Mouse (Mus musculus) kidney, adult 2 months (tissue): ENCODE results near the gene Chchd6.

Experiments used
- CTCF ChIP-seq: fragments of 200-500 bp; conservative IDR thresholded peaks from 2 replicates; pipeline ENCODE4 v1.5.1; 2011; ENCODE audit warnings: low read depth, mild to moderate bottlenecking, control low read depth, low read length, moderate library complexity, mixed read lengths; ENCODE audit not compliant: insufficient read depth, insufficient read length
- POLR2A ChIP-seq: fragments of 200-500 bp; IDR thresholded peaks from one replicate; pipeline ENCODE4 v1.6.1; 2011; ENCODE audit warnings: low read depth, low read length, control low read depth

GRCm38 (mm10) chr6:89454437-89454836, 141.0 kb downstream of the Chchd6 start:
- TF ChIP-seq CTCF (no peak), POLR2A (no peak)
